Mouse (Mus musculus): ENCODE results near the gene Fgd5. TPM values are rescaled to one million over a fixed set of nuclear protein-coding genes. Genes with fewer than 3 reads are reported as not detected.

The Fgd5 gene
- under 1 TPM in 1 of 2 experiments, not detected in 1; 0.04 TPM for polyA plus RNA-seq (2012; fragmentation: generic; extraction: Trizol)

DNA sequence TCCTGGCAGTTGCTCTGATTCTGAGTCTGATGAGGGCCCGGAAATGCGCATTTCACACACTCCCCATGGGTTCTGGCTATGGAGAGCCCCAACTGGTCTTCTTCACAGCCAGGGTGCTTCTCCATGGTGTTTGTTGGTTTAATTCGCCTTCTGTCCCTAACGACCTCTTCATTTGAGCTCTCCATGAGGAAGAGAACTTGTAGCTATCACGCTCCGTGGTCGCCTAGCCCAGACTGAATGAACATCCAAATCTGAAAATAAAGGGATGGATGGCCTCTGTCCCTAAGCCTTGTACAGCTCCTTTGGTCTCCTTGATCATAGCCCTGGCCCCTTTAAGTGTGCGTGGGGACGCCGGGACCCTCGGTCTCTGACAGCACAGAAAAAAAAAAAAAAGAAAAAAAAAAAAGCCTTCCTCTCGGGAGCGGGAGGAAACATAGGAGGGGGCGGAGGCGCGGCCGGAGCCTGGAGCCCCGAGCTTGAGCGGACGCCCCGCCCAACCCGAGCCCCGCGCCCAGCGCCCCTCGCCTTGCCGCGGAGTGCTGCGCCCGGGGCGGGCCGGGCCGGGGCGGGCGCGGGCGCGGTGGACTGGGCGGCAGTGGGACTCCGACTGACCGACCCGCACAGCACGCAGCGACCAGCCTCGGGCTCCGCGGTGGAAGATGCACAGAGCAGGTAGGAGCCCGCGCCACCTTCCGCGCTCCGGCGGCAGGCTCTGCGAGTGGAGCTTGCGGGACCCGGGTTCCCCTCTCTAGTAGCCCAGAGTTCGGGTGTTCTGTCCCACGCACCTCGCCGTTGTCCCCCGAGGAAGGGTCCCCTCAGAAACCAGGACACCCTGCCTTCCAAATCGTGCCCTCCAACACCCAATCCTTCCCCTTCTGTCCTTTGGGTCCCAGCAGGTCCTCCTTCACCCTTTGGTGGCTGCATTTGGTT is at the start of gene Fgd5:
Gene Fgd5, plus strand, starts transcription at position 508 of the 930 bp plus-strand sequence.

GRCm38 (mm10) chr6:92091130-92091591 is 112.5 kb downstream of the Fgd5 start, which contains the start of gene Nr2c2:
Gene Nr2c2 (plus strand): TSS chr6:92091390.

Other genes with a start within 250 kb of the Fgd5 start
- under 1 TPM; 0.01 to 0.13 TPM for gene Grip2, start 151.6 kb upstream of the Fgd5 start, polyA plus RNA-seq (2012; fragmentation: generic; extraction: Trizol)
- 1 to 10 TPM in 1 of 2 experiments, under 1 TPM in 1; 0.63 to 7.3 TPM for gene Ccdc174, start 100.8 kb upstream of the Fgd5 start, polyA plus RNA-seq (2012; fragmentation: generic; extraction: Trizol)
- gene 4930590J08Rik, start 76.1 kb upstream of the Fgd5 start, polyA plus RNA-seq (2012; fragmentation: generic; extraction: Trizol) = under 1 TPM; 0.01 to 0.48 TPM
- gene Nr2c2, start 112.5 kb downstream of the Fgd5 start, polyA plus RNA-seq (2012; fragmentation: generic; extraction: Trizol) = 1 to 10 TPM in 1 of 2 experiments, under 1 TPM in 1; 0.37 to 3.3 TPM
- gene Mrps25, start 205.2 kb downstream of the Fgd5 start, polyA plus RNA-seq (2012; fragmentation: generic; extraction: Trizol) = 10 to 100 TPM; 66.3 to 71.6 TPM
- gene Rbsn, start 236.0 kb downstream of the Fgd5 start, polyA plus RNA-seq (2012; fragmentation: generic; extraction: Trizol) = 10 to 100 TPM in 1 of 2 experiments, 1 to 10 TPM in 1; 1.1 to 10.6 TPM